Mouse (Mus musculus) stomach, embryonic 15.5 days (tissue): Measurements from ENCODE around the gene Tdrd6. TPM values are rescaled to one million over a fixed set of nuclear protein-coding genes. Genes with fewer than 3 reads are reported as not detected.

Experiments
- ATAC-seq: fragments of 200-750 bp; cut with Nextera tagmentation; 2 replicates; pipeline ENCODE4 v1.8.0; 2017; ENCODE audit warnings: low read depth, moderate number of reproducible peaks, moderate TSS enrichment; ENCODE audit not compliant: insufficient read depth, low FRiP score
- H3K27ac ChIP-seq: fragments of 300-500 bp; sonication (generic); 2 replicates; pipeline ENCODE4 v1.5.1; 2015; ENCODE audit warnings: mild to moderate bottlenecking, inconsistent platforms
- H3K27me3 ChIP-seq: fragments of 300-500 bp; sonication (generic); replicated peaks from 2 replicates; pipeline ENCODE4 v1.6.1; 2015; ENCODE audit warnings: inconsistent platforms
- H3K36me3 ChIP-seq: fragments of 300-500 bp; sonication (generic); 2 replicates; pipeline ENCODE4 v1.6.1; 2015; ENCODE audit warnings: inconsistent platforms
- H3K4me1 ChIP-seq: fragments of 300-500 bp; sonication (generic); 2 replicates; pipeline ENCODE4 v1.6.1; 2015; ENCODE audit warnings: inconsistent platforms
- H3K4me2 ChIP-seq: fragments of 300-500 bp; sonication (generic); 2 replicates; pipeline ENCODE4 v1.6.1; 2015; ENCODE audit warnings: mild to moderate bottlenecking, inconsistent platforms
- H3K4me3 ChIP-seq: fragments of 300-500 bp; sonication (generic); replicated peaks from 2 replicates; pipeline ENCODE4 v1.5.1; 2015; ENCODE audit warnings: inconsistent platforms
- H3K9ac ChIP-seq: fragments of 300-500 bp; sonication (generic); 2 replicates; pipeline ENCODE4 v1.6.1; 2015; ENCODE audit warnings: inconsistent platforms
- H3K9me3 ChIP-seq: fragments of 300-500 bp; sonication (generic); 2 replicates; pipeline ENCODE4 v1.6.1; 2016; ENCODE audit warnings: inconsistent platforms
- WGBS: fragments of 180-500 bp; shearing (Covaris S2); methylation state at CpG from one replicate; pipeline ENCODE4 v1.1.7; 2015; 5-methylcytosine and 5-hydroxymethylcytosine counted together
- polyA plus RNA-seq: library from polyadenylated mRNA; unstranded; fragments of >200 nt; fragmentation: Nextera tagmentation; extraction: Ambion mirVana; gene quantifications from 2 replicates; pipeline ENCODE4 v1.2.1, GENCODE M21; 2015

Tdrd6 gene
- polyA plus RNA-seq, 1 experiment from 2014 or later: 0.04 TPM

- 12% methylated on average over 3 of the region's 3 CpGs for WGBS
Measured at GRCm38 (mm10) chr17:43606704-43607103, 23.4 kb downstream of the Tdrd6 start.

DNA sequence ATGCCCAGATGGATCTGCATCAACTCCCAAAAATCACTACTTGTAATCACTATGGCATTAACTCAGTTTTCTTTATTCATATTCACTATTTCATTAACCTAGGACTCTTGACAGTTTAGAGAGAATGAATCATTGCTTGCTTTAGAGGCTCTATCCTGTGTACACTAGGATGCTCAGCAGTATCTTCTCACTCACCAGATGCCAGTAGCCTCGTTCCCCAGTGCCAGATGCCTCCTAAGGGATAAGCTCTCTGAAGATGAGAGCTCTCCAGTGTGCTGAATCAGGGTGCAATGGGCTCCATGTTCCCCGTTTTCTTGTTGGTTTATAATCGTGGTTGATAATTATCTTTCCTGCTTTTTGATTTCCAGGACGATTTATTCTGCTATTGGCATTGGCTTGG is 31.4 kb downstream of the Tdrd6 start:
- H3K9me3 ChIP-seq: no peaks in the 10 kb centered on the region
- 49% methylated on average over 4 of the region's 4 CpGs for WGBS
- no peak for ATAC-seq

More at GRCm38 (mm10) chr17:43606704-43607103, 23.4 kb downstream of the Tdrd6 start:
- no peak for ATAC-seq
- no peaks in the 10 kb centered on the region for H3K9me3 ChIP-seq
- H3K4me3 ChIP-seq: no peak overlapping the region
- H3K27ac ChIP-seq: no peak overlapping the region
- no peaks in the 10 kb centered on the region for H3K4me1 ChIP-seq
- no peaks in the 10 kb centered on the region for H3K27me3 ChIP-seq
- no peak overlapping the region for H3K9ac ChIP-seq
- H3K36me3 ChIP-seq: no peaks in the 10 kb centered on the region
- H3K4me2 ChIP-seq: no peak overlapping the region

GRCm38 (mm10) chr17:43597742-43598141 is 32.4 kb downstream of the Tdrd6 start:
- no peak overlapping the region for H3K4me3 ChIP-seq
- H3K4me2 ChIP-seq: no peak overlapping the region
- H3K36me3 ChIP-seq: no peaks in the 10 kb centered on the region
- H3K27ac ChIP-seq: no peak overlapping the region
- no peak overlapping the region for H3K9ac ChIP-seq
- H3K4me1 ChIP-seq: no peaks in the 10 kb centered on the region
- ATAC-seq: no peak
- WGBS: 100% methylated on average over 2 of the region's 2 CpGs
- no peaks in the 10 kb centered on the region for H3K27me3 ChIP-seq
- no peaks in the 10 kb centered on the region for H3K9me3 ChIP-seq

More for the DNA sequence above, 31.4 kb downstream of the Tdrd6 start:
- Histone ChIP-seq H3K4me3 (no peak overlapping the region), H3K4me1 (no peaks in the 10 kb centered on the region), H3K36me3 (no peaks in the 10 kb centered on the region), H3K9ac (no peak overlapping the region), H3K4me2 (no peak overlapping the region), H3K27ac (no peak overlapping the region), H3K27me3 (no peaks in the 10 kb centered on the region)

DNA sequence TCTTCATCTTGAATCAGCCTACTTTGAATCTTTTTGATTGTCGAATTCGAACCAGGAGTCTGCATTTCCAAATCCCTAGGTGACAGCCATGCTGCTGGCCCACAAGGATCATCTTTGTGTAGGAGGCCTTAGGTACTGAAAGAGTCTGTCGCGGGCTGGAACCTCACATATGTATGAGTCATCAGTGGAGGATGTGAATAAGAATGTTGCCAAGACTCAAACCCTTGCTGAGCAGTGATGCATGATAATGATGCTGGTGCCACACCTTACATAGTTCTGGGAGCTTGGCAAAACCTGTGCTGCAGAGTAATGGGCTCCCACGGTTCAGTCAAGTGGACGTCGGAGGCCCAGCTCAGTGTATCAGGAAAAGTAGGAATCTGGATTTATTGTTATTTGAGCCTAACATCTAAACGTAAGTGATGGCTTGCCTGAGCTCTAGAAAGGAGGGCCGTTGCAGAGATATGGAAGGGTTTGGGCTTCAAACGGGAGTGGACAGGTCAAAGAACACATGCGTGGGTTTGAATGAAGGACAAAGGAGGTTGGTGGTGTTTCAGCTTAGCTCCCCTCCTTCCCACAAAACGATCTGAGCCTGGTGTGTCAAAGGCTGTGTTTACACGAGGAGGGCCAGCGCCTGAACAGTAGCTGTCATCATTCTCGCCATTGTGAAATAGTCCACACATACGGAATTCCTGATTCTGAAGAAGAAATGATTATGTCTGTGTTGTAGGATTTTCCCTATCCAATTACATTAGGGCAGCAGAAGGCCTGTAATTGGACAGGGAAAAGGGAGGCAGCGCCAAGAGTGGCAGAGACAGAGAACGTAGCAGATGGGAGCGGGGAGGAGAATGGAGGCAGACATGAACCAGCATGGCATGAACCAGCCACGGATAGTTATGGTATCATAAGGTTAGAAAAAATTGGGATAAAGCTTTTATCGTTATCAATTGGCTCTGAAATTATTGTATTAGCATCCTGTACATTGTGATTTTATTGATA is 37.5 kb downstream of the Tdrd6 start:
- Histone ChIP-seq H3K4me3 (no peak overlapping the region), H3K27ac (no peak overlapping the region), H3K36me3 (no peaks in the 10 kb centered on the region), H3K9me3 (no peaks in the 10 kb centered on the region), H3K9ac (no peak overlapping the region), H3K27me3 (no peaks in the 10 kb centered on the region), H3K4me1 (no peaks in the 10 kb centered on the region), H3K4me2 (no peak overlapping the region)
- WGBS: 74% methylated on average over 21 of the region's 21 CpGs
- no peak for ATAC-seq

- H3K9ac ChIP-seq: no peak overlapping the region
- H3K36me3 ChIP-seq: no peaks in the 10 kb centered on the region
- H3K4me3 ChIP-seq: no peak overlapping the region
- no peak for ATAC-seq
- WGBS: 89% methylated on average over 5 of the region's 5 CpGs
- no peaks in the 10 kb centered on the region for H3K27me3 ChIP-seq
- H3K4me2 ChIP-seq: no peak overlapping the region
- H3K4me1 ChIP-seq: no peaks in the 10 kb centered on the region
- no peaks in the 10 kb centered on the region for H3K9me3 ChIP-seq
- no peak overlapping the region for H3K27ac ChIP-seq
Measured at GRCm38 (mm10) chr17:43590531-43590930, 39.6 kb downstream of the Tdrd6 start.

DNA sequence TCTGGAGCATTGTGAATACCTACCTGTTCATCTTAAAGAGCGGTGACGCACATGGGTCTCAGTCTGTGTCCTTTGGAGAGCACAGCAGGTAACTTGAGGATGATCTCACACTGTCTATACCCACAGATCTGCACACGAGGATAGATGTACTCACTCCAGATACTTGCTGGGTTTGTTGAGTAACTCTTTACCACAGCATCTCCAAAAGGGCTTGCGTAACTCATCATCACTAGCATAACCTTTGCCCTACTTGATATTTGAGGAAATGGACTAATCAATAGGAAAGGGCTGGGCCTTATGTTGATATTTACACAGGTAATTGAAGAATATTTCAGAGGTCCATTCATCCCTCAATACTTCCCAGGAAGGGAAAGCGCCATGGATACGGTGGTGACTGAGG is 40.3 kb downstream of the Tdrd6 start:
- no peaks in the 10 kb centered on the region for H3K4me1 ChIP-seq
- no peak overlapping the region for H3K9ac ChIP-seq
- no peaks in the 10 kb centered on the region for H3K27me3 ChIP-seq
- no peak overlapping the region for H3K27ac ChIP-seq
- WGBS: 83% methylated on average over 6 of the region's 6 CpGs
- H3K4me3 ChIP-seq: no peak overlapping the region
- no peak overlapping the region for H3K4me2 ChIP-seq
- H3K9me3 ChIP-seq: no peaks in the 10 kb centered on the region
- no peaks in the 10 kb centered on the region for H3K36me3 ChIP-seq
- no peak for ATAC-seq

DNA sequence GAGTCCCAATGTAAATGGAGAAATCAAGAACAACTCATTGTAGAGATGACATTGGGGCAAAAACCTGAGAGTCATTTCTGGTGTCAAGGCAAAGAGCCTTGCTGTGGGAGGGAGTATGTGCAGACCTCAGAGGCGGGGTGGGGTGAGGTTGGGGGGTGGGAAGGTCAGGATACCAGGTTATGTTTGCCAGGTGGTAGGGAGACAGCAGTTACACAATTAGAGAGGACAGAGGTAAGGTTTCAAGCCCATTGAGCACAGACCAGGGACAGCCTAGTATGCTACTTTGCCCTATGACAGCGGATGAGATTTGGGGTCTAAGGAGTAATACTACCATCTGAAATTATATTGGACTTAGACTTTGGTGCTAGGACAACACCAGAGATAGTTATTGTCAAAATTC is 42.8 kb downstream of the Tdrd6 start:
- ATAC-seq: no peak
- Histone ChIP-seq H3K4me2 (no peak overlapping the region), H3K27ac (no peak overlapping the region), H3K9ac (no peak overlapping the region), H3K9me3 (no peaks in the 10 kb centered on the region), H3K4me1 (no peaks in the 10 kb centered on the region; the same call in 1 of the 2 replicates), H3K4me3 (no peak overlapping the region), H3K27me3 (no peaks in the 10 kb centered on the region), H3K36me3 (no peaks in the 10 kb centered on the region)
- WGBS: 78% methylated on average over 2 of the region's 2 CpGs

DNA sequence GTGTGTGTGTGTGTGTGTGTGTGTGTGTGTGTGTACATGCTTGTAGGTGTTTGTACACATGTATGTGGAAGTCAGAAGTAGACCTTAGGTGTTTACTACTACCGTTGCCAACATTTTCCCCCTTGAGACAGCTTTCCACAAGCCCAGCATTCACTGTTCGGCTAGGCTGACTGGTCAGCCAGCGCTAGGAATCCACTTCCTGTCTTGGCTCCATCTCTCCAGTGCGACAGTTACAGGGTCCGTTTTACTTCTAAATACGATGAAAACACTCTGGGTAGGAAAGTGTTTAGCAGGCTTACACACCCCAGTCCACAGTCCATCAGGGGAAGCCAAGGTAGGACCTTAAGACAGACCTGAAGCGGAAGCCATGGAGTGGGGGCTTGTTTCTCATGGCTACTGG is 45.3 kb downstream of the Tdrd6 start:
- H3K9me3 ChIP-seq: no peaks in the 10 kb centered on the region
- H3K4me1 ChIP-seq: no peaks in the 10 kb centered on the region; the same call in 1 of the 2 replicates
- no peak overlapping the region for H3K4me3 ChIP-seq
- no peak for ATAC-seq
- no peak overlapping the region for H3K4me2 ChIP-seq
- no peaks in the 10 kb centered on the region for H3K36me3 ChIP-seq
- no peak overlapping the region for H3K27ac ChIP-seq
- H3K9ac ChIP-seq: no peak overlapping the region
- no peaks in the 10 kb centered on the region for H3K27me3 ChIP-seq
- WGBS: 57% methylated on average over 7 of the region's 7 CpGs

GRCm38 (mm10) chr17:43581012-43581467 is 49.1 kb downstream of the Tdrd6 start:
- 24% methylated on average over 8 of the region's 8 CpGs for WGBS
- no peak overlapping the region for H3K4me3 ChIP-seq
- no peak overlapping the region; the same call in 1 of the 2 replicates for H3K9ac ChIP-seq
- no peaks in the 10 kb centered on the region for H3K27me3 ChIP-seq
- H3K36me3 ChIP-seq: no peaks in the 10 kb centered on the region
- H3K4me1 ChIP-seq: no peaks in the 10 kb centered on the region; the same call in 1 of the 2 replicates
- peak overlapping the region; percentile 15; the same call in 1 of the 2 replicates for H3K4me2 ChIP-seq
- H3K27ac ChIP-seq: no peak overlapping the region
- peak; percentile 66; the same call in 1 of the 2 replicates for ATAC-seq
- H3K9me3 ChIP-seq: no peaks in the 10 kb centered on the region

DNA sequence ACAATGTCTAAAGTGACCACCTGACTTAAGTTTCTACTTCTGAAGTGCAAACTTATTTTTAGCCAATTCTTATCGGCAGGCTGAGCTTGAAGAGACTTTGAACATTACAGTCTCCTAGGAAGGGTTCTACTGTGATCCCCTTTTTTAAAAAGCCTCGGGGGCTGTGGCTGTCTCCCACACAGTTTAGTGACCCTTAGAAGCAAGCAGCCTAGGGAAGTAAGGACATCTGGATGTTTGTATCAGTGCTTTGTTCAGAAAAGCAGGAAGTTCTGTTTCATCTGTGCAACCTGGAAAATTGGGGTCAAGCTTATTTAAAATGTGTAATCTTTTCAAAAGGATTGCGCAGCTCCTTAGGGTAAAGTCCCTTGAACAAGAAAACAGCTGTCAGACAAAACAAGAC is 49.6 kb downstream of the Tdrd6 start:
- ATAC-seq: no peak
- Histone ChIP-seq H3K4me1 (no peaks in the 10 kb centered on the region; the same call in 1 of the 2 replicates), H3K9me3 (no peaks in the 10 kb centered on the region), H3K27ac (no peak overlapping the region), H3K4me2 (0 out of 2 replicates have a peak overlapping the region, but pooled peaks have one; percentile 15), H3K4me3 (no peak overlapping the region), H3K36me3 (no peaks in the 10 kb centered on the region), H3K9ac (no peak overlapping the region; the same call in 1 of the 2 replicates), H3K27me3 (no peaks in the 10 kb centered on the region)
- WGBS: 35% methylated on average over 3 of the region's 3 CpGs

- 42% methylated on average over 3 of the region's 3 CpGs for WGBS
- Histone ChIP-seq H3K4me3 (no peak overlapping the region), H3K9me3 (no peaks in the 10 kb centered on the region), H3K36me3 (no peaks in the 10 kb centered on the region), H3K4me1 (peaks cover 1% of the 10 kb centered on the region), H3K27me3 (no peaks in the 10 kb centered on the region), H3K27ac (no peak overlapping the region), H3K4me2 (no peak overlapping the region), H3K9ac (no peak overlapping the region)
- no peak for ATAC-seq
Measured at GRCm38 (mm10) chr17:43573624-43574073, 56.5 kb downstream of the Tdrd6 start.

GRCm38 (mm10) chr17:43569287-43569686 is 60.8 kb downstream of the Tdrd6 start:
- Histone ChIP-seq H3K27ac (no peak overlapping the region), H3K4me1 (peaks cover 7% of the 10 kb centered on the region), H3K4me2 (no peak overlapping the region), H3K9me3 (no peaks in the 10 kb centered on the region), H3K9ac (no peak overlapping the region), H3K4me3 (no peak overlapping the region), H3K27me3 (no peaks in the 10 kb centered on the region), H3K36me3 (no peaks in the 10 kb centered on the region)
- ATAC-seq: no peak
- WGBS: 63% methylated on average over 7 of the region's 7 CpGs
